Mouse (Mus musculus) kidney, adult 9 months (tissue): Measurements from ENCODE around the gene Btbd35f18.
"Not testable (repeated sequence)": the region's sequence is repeated elsewhere in the genome, so short reads cannot be mapped to it uniquely, and the experiment has no call there.

Source experiments
- DNase-seq: peaks from one replicate; pipeline ENCODE4 v3.0.0; 2022

Btbd35f18 gene

DNA sequence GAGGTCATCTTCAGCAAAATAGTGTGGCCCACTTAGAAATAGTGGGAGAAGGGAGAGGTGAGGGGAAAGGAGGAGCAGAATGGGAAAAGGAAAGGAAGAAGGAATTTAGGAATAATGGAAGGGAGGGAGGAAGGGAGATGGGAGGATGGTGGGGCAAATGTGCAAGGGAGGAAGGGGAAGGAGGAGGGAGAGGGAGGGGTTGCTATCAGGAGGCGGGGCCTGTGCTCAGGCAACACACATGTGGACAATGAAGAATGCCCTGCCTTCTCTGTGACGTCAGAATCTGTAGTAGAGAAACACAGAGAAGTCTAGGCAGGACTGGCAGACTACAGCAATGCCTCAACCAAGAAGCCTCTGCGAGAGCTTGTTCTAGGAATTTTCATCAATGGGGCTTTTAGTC, at the start of gene Btbd35f18:
Btbd35f18 (plus strand) TSS at position 301 of the 400 bp plus-strand sequence.
- not testable (repeated sequence) for DNase-seq
